Mouse (Mus musculus) CH12.LX (cell line): ENCODE measurements around the gene Rmdn2.

Source experiments
- CTCF ChIP-seq, 2 experiments: IDR thresholded peaks in 1 of 2; conservative IDR thresholded peaks in 1 of 2; 2 replicates each; pipeline ENCODE4 v1.5.1; 2011 to 2012; ENCODE audit warnings: low read depth in 2 of 2, low read length in 2 of 2, improper control_type of control experiment in 1 of 2, inconsistent platforms in 1 of 2, mild to moderate bottlenecking in 1 of 2, moderate library complexity in 1 of 2
- EP300 ChIP-seq: IDR thresholded peaks from 2 replicates; pipeline ENCODE4 v1.6.1; 2011; ENCODE audit warnings: low read length, improper control_type of control experiment
- ETS1 ChIP-seq: conservative IDR thresholded peaks from 2 replicates; pipeline ENCODE4 v1.6.1; 2012; ENCODE audit warnings: low read depth, mild to moderate bottlenecking, inconsistent platforms, low read length, improper control_type of control experiment, moderate library complexity
- GABPA ChIP-seq: IDR thresholded peaks from 2 replicates; pipeline ENCODE4 v1.6.1; 2012; ENCODE audit warnings: low read depth, low read length, improper control_type of control experiment, inconsistent platforms; ENCODE audit not compliant: insufficient replicate concordance
- MEF2A ChIP-seq: IDR thresholded peaks from 2 replicates; pipeline ENCODE4 v1.6.1; 2014; ENCODE audit warnings: low read depth, mild to moderate bottlenecking, inconsistent platforms, low read length, improper control_type of control experiment, borderline replicate concordance
- POLR2A ChIP-seq: IDR thresholded peaks from 2 replicates; pipeline ENCODE4 v1.6.1; 2011; ENCODE audit warnings: low read depth, mild to moderate bottlenecking, improper control_type of control experiment, low read length
- POLR2AphosphoS2 ChIP-seq: IDR thresholded peaks from 2 replicates; pipeline ENCODE4 v1.6.1; 2011; ENCODE audit warnings: low read depth, low read length, improper control_type of control experiment
- TBP ChIP-seq: conservative IDR thresholded peaks from 2 replicates; pipeline ENCODE4 v1.6.1; 2011; ENCODE audit warnings: low read depth, low read length, improper control_type of control experiment
- USF1 ChIP-seq: IDR thresholded peaks from 2 replicates; pipeline ENCODE4 v1.6.1; 2014; ENCODE audit warnings: low read depth, mild to moderate bottlenecking, inconsistent platforms, low read length, improper control_type of control experiment

DNA sequence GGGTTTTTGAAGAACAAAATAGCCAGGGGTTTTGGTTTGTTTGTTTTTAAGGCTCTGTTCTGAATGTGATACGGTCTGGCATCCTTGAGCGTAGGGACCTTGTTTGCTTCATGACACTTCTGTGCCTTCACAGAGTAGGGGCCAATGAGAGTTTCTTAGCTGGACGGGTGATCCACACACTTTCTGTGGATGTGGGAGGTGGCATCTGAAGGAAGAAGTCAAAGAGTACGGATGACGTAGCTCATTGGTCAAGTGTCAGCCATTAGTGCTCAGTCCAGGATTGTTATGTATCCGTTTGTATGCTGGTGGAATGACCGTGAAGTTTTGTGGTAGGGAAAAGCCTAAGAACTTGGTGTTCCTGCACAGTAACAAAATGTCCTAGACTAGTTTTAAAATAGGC, 10.9 kb downstream of the Rmdn2 start:
- TF ChIP-seq POLR2A: no peak
- TF ChIP-seq TBP: no peak
- TF ChIP-seq POLR2AphosphoS2: no peak
- TF ChIP-seq CTCF (conservative IDR thresholded peaks at IDR 0.05 in 1 of 2, IDR thresholded peaks at IDR 0.05 in 1 of 2; ENCODE audit: low read depth in 2 of 2, low read length in 2 of 2): no peak
- no peak for TF ChIP-seq EP300
- no peak for TF ChIP-seq GABPA
- no peak for TF ChIP-seq MEF2A
- no peak for TF ChIP-seq USF1
- no peak for TF ChIP-seq ETS1
